Mouse (Mus musculus) megakaryocyte, embryonic 14.5 days (primary cell): ENCODE data around the gene Srp68. TPM values are rescaled to one million over a fixed set of nuclear protein-coding genes. Genes with fewer than 3 reads are reported as not detected.

Source experiments
- H3K27me3 ChIP-seq: replicated peaks from 2 replicates; pipeline ENCODE3; 2012; ENCODE audit warnings: inconsistent platforms
- H3K36me3 ChIP-seq: replicated peaks from 2 replicates; pipeline ENCODE3; 2012; ENCODE audit warnings: low read length, inconsistent platforms, mixed read lengths
- H3K4me1 ChIP-seq: 2 replicates; pipeline ENCODE4 v1.6.1; 2012; ENCODE audit warnings: inconsistent platforms
- H3K4me3 ChIP-seq: replicated peaks from 2 replicates; pipeline ENCODE3; 2012; ENCODE audit warnings: moderate library complexity, mild to moderate bottlenecking, inconsistent platforms
- H3K9me3 ChIP-seq: 2 replicates; pipeline ENCODE4 v1.6.1; 2012; ENCODE audit warnings: inconsistent platforms
- FLI1 ChIP-seq: IDR thresholded peaks from 2 replicates; pipeline ENCODE4 v1.6.1; 2012; ENCODE audit warnings: low read length, inconsistent platforms, mixed read lengths
- GATA1 ChIP-seq: IDR thresholded peaks from 3 replicates; pipeline ENCODE4 v1.6.1; 2012; ENCODE audit warnings: mixed read lengths, low read length, inconsistent platforms, borderline replicate concordance
- polyA plus RNA-seq: library from polyadenylated mRNA; stranded (reverse); fragments of >175 nt; gene quantifications from 2 replicates; pipeline ENCODE4 v1.2.3, GENCODE M21; 2012; ENCODE audit warnings: low replicate concordance; ENCODE audit not compliant: insufficient read depth

Srp68 gene
- polyA plus RNA-seq, 1 experiment: 34.1 TPM

GRCm38 (mm10) chr11:116222740-116223059 is 51.3 kb downstream of the Srp68 start:
- peaks cover 44% of the 10 kb centered on the region for H3K9me3 ChIP-seq
- peak overlapping the region; percentile 85 for H3K4me3 ChIP-seq
- TF ChIP-seq GATA1: no peak
- no peak for TF ChIP-seq FLI1
- H3K27me3 ChIP-seq: peaks cover 60% of the 10 kb centered on the region
- H3K36me3 ChIP-seq: no peaks in the 10 kb centered on the region
- H3K4me1 ChIP-seq: peaks cover 56% of the 10 kb centered on the region

- peaks cover 44% of the 10 kb centered on the region for H3K9me3 ChIP-seq
- H3K27me3 ChIP-seq: peaks cover 56% of the 10 kb centered on the region
- H3K36me3 ChIP-seq: no peaks in the 10 kb centered on the region
- peaks cover 62% of the 10 kb centered on the region for H3K4me1 ChIP-seq
- H3K4me3 ChIP-seq: peak overlapping the region; percentile 85
- TF ChIP-seq GATA1 (no peak), FLI1 (no peak)
Measured at GRCm38 (mm10) chr11:116221931-116222739, 51.9 kb downstream of the Srp68 start.

- Histone ChIP-seq H3K4me3 (no peak overlapping the region), H3K4me1 (peaks cover 76% of the 10 kb centered on the region), H3K36me3 (peaks cover 8% of the 10 kb centered on the region), H3K27me3 (peaks cover 44% of the 10 kb centered on the region), H3K9me3 (peaks cover 38% of the 10 kb centered on the region)
- TF ChIP-seq FLI1: no peak
- TF ChIP-seq GATA1: no peak
Measured at GRCm38 (mm10) chr11:116219885-116220284, 54.1 kb downstream of the Srp68 start.

- TF ChIP-seq GATA1 (no peak), FLI1 (0 out of 2 replicates have a peak, but pooled peaks have one; percentile 15)
- Histone ChIP-seq H3K4me3 (peak overlapping the region; percentile 81), H3K9me3 (peaks cover 31% of the 10 kb centered on the region), H3K4me1 (peaks cover 81% of the 10 kb centered on the region), H3K27me3 (peaks cover 36% of the 10 kb centered on the region), H3K36me3 (peaks cover 11% of the 10 kb centered on the region)
Measured at GRCm38 (mm10) chr11:116218737-116219400, 55.1 kb downstream of the Srp68 start.

GRCm38 (mm10) chr11:116218263-116218662 is 55.8 kb downstream of the Srp68 start:
- Histone ChIP-seq H3K36me3 (peaks cover 14% of the 10 kb centered on the region), H3K4me3 (peak overlapping the region; percentile 81), H3K4me1 (peaks cover 81% of the 10 kb centered on the region), H3K9me3 (peaks cover 25% of the 10 kb centered on the region), H3K27me3 (peaks cover 30% of the 10 kb centered on the region)
- TF ChIP-seq GATA1 (no peak), FLI1 (no peak)

GRCm38 (mm10) chr11:116216549-116216948 is 57.5 kb downstream of the Srp68 start:
- Histone ChIP-seq H3K27me3 (peaks cover 13% of the 10 kb centered on the region), H3K4me3 (no peak overlapping the region), H3K9me3 (peaks cover 8% of the 10 kb centered on the region), H3K4me1 (peaks cover 65% of the 10 kb centered on the region), H3K36me3 (peaks cover 23% of the 10 kb centered on the region)
- TF ChIP-seq FLI1 (no peak), GATA1 (no peak)

- Histone ChIP-seq H3K4me3 (no peak overlapping the region), H3K27me3 (peaks cover 7% of the 10 kb centered on the region), H3K4me1 (peaks cover 62% of the 10 kb centered on the region), H3K9me3 (peaks cover 2% of the 10 kb centered on the region; the same call in 1 of the 2 replicates), H3K36me3 (peaks cover 28% of the 10 kb centered on the region)
- TF ChIP-seq FLI1 (no peak), GATA1 (no peak)
Measured at GRCm38 (mm10) chr11:116215991-116216390, 58.0 kb downstream of the Srp68 start.

GRCm38 (mm10) chr11:116215181-116215580 is 58.8 kb downstream of the Srp68 start:
- H3K4me1 ChIP-seq: peaks cover 59% of the 10 kb centered on the region
- no peaks in the 10 kb centered on the region for H3K9me3 ChIP-seq
- peaks cover 36% of the 10 kb centered on the region for H3K36me3 ChIP-seq
- no peak for TF ChIP-seq FLI1
- no peak for TF ChIP-seq GATA1
- no peak overlapping the region for H3K4me3 ChIP-seq
- H3K27me3 ChIP-seq: no peaks in the 10 kb centered on the region

GRCm38 (mm10) chr11:116213877-116214510 is 60.0 kb downstream of the Srp68 start:
- H3K4me3 ChIP-seq: no peak overlapping the region
- peaks cover 43% of the 10 kb centered on the region for H3K36me3 ChIP-seq
- no peaks in the 10 kb centered on the region for H3K27me3 ChIP-seq
- H3K4me1 ChIP-seq: peaks cover 49% of the 10 kb centered on the region
- no peak for TF ChIP-seq GATA1
- no peak for TF ChIP-seq FLI1
- no peaks in the 10 kb centered on the region for H3K9me3 ChIP-seq

- no peaks in the 10 kb centered on the region for H3K9me3 ChIP-seq
- peaks cover 49% of the 10 kb centered on the region for H3K36me3 ChIP-seq
- H3K4me1 ChIP-seq: peaks cover 38% of the 10 kb centered on the region
- no peaks in the 10 kb centered on the region for H3K27me3 ChIP-seq
- H3K4me3 ChIP-seq: no peak overlapping the region
- TF ChIP-seq GATA1 (no peak), FLI1 (no peak)
Measured at GRCm38 (mm10) chr11:116212847-116213246, 61.2 kb downstream of the Srp68 start.
